Mouse (Mus musculus): ENCODE data around the gene Noc2l.
A peak's percentile ranks its signal among the peaks of the same experiment; 100 is the strongest.

The Noc2l gene

GRCm38 (mm10) chr4:156217022-156217669, 18.7 kb upstream of the Noc2l start:
- DNase-seq: no peak

GRCm38 (mm10) chr4:156217838-156218237, 18.0 kb upstream of the Noc2l start:
- DNase-seq: no peak

GRCm38 (mm10) chr4:156219936-156220335, 15.9 kb upstream of the Noc2l start:
- DNase-seq: no peak

GRCm38 (mm10) chr4:156224276-156224675, 11.5 kb upstream of the Noc2l start:
- DNase-seq: no peak

GRCm38 (mm10) chr4:156227752-156228392, 7.9 kb upstream of the Noc2l start:
- peak; percentile 73 to 81 for DNase-seq

- DNase-seq: peak; percentile 47 to 55
Observed at GRCm38 (mm10) chr4:156228393-156229024, 7.3 kb upstream of the Noc2l start.

- DNase-seq: peak in 1 of 2 experiments; percentile 11
Observed at GRCm38 (mm10) chr4:156234021-156234501, 1.7 kb upstream of the Noc2l start.

- DNase-seq: peak; percentile 71 to 72
Observed at GRCm38 (mm10) chr4:156234701-156235213, 1.1 kb upstream of the Noc2l start, which contains the start of gene Plekhn1. Gene Plekhn1 (minus strand): TSS chr4:156234857.

- DNase-seq: no peak
Observed at GRCm38 (mm10) chr4:156235360-156235770, 445 bp upstream of the Noc2l start.

- no peak for DNase-seq
Observed at GRCm38 (mm10) chr4:156236651-156237447, 1.0 kb downstream of the Noc2l start.

- DNase-seq: no peak
Observed at GRCm38 (mm10) chr4:156249567-156249966, 13.8 kb downstream of the Noc2l start.

GRCm38 (mm10) chr4:156251081-156251480, 15.3 kb downstream of the Noc2l start:
- DNase-seq: no peak

- DNase-seq: no peak
Observed at GRCm38 (mm10) chr4:156252140-156252539, 16.3 kb downstream of the Noc2l start.

- DNase-seq: no peak
Observed at GRCm38 (mm10) chr4:156252619-156253018, 16.8 kb downstream of the Noc2l start.

- DNase-seq: no peak
Observed at GRCm38 (mm10) chr4:156253043-156253442, 17.2 kb downstream of the Noc2l start.

GRCm38 (mm10) chr4:156254361-156255077, 18.7 kb downstream of the Noc2l start:
- no peak for DNase-seq

GRCm38 (mm10) chr4:156255078-156255839, 19.4 kb downstream of the Noc2l start, which contains the start of gene Samd11:
Gene Samd11 (minus strand): TSS chr4:156255657.
- no peak for DNase-seq
